ENCODE assay signal across 8 mouse cellular contexts in genomic region chr1:136017907-136018313, GRCm38 (mm10). TPM values are rescaled to one million over a fixed set of nuclear protein-coding genes. Genes with fewer than 3 reads are reported as not detected.
A peak's percentile ranks its signal among the peaks of the same experiment; 100 is the strongest.
DNase-seq lines count a peak whose midpoint lies in the region; ATAC-seq and TF ChIP-seq lines count a peak whose summit lies in the region.

No protein-coding gene starts in this region.

- peak overlapping the region; percentile 28 for H3K27ac ChIP-seq in bone marrow, adult 2 months (ENCODE audit: control insufficient read depth, insufficient read depth, low read depth, low read length, poor library complexity)
- peak overlapping the region; percentile 82 for H3K27ac ChIP-seq in embryonic facial prominence, embryonic 15.5 days (replicated peaks)
- H3K27ac ChIP-seq in limb, embryonic 14.5 days (replicated peaks; ENCODE audit: low read depth, low read length): peak overlapping the region; percentile 83
- H3K27ac ChIP-seq in midbrain, postnatal 0 days (ENCODE audit: low read depth, low read length): peak overlapping the region; percentile 82

- H3K36me3 ChIP-seq in embryonic facial prominence, embryonic 15.5 days: peaks cover 21% of the 10 kb centered on the region
- H3K36me3 ChIP-seq in limb, embryonic 14.5 days (ENCODE audit: control insufficient read depth, insufficient read depth, low read length): peaks cover 29% of the 10 kb centered on the region
- peaks cover 4% of the 10 kb centered on the region; the same call in 1 of the 2 replicates for H3K36me3 ChIP-seq in midbrain, postnatal 0 days (ENCODE audit: insufficient read depth, low read length)

- H3K4me3 ChIP-seq in bone marrow, adult 2 months (replicated peaks; ENCODE audit: control insufficient read depth, low read depth, low read length): peak overlapping the region; percentile 80
- peak overlapping the region; percentile 83 for H3K4me3 ChIP-seq in embryonic facial prominence, embryonic 15.5 days (replicated peaks)
- peak overlapping the region; percentile 85 for H3K4me3 ChIP-seq in limb, embryonic 14.5 days (replicated peaks; ENCODE audit: low read length)
- peak overlapping the region; percentile 77 for H3K4me3 ChIP-seq in midbrain, postnatal 0 days (ENCODE audit: low read depth, low read length)

- peak; percentile 83 for DNase-seq in 416B (ENCODE audit: low read depth)
- peak; percentile 93 for DNase-seq in heart, adult 8-10 months (ENCODE audit: low spot score)
- peak; percentile 97 for DNase-seq in kidney, adult 9 months
- DNase-seq in limb, embryonic 14.5 days (ENCODE audit: low spot score): peak; percentile 96
- peak; percentile 98 for DNase-seq in midbrain, postnatal 0 days (ENCODE audit: low spot score)
- peak; percentile 73 to 82 for DNase-seq in spleen, postnatal 14 days (ENCODE audit: low spot score in 2 of 2)

- WGBS in bone marrow, adult 2 months: under 1% methylated on average over 22 of the region's 22 CpGs
- WGBS in embryonic facial prominence, embryonic 15.5 days: under 1% methylated on average over 22 of the region's 22 CpGs
- WGBS in limb, embryonic 14.5 days: 0% methylated on average over 15 of the region's 22 CpGs
- WGBS in midbrain, postnatal 0 days: under 1% methylated on average over 21 of the region's 22 CpGs

- peak overlapping the region; percentile 86 for H3K4me2 ChIP-seq in embryonic facial prominence, embryonic 15.5 days (replicated peaks)
- H3K4me2 ChIP-seq in limb, embryonic 14.5 days (replicated peaks; ENCODE audit: low read depth, low read length, severe bottlenecking): peak overlapping the region; percentile 87
- H3K4me2 ChIP-seq in midbrain, postnatal 0 days (ENCODE audit: low read depth, low read length, poor library complexity, severe bottlenecking): peak overlapping the region; percentile 98

- no peaks in the 10 kb centered on the region; the same call in 1 of the 2 replicates for H3K4me1 ChIP-seq in bone marrow, adult 2 months (ENCODE audit: control insufficient read depth, insufficient read depth, low read length)
- peaks cover 17% of the 10 kb centered on the region for H3K4me1 ChIP-seq in embryonic facial prominence, embryonic 15.5 days
- H3K4me1 ChIP-seq in limb, embryonic 14.5 days (ENCODE audit: control insufficient read depth, insufficient read depth, low read length): peaks cover 11% of the 10 kb centered on the region
- H3K4me1 ChIP-seq in midbrain, postnatal 0 days (ENCODE audit: insufficient read depth, low read length): peaks cover 8% of the 10 kb centered on the region; the same call in 1 of the 2 replicates

- no peaks in the 10 kb centered on the region for H3K9me3 ChIP-seq in embryonic facial prominence, embryonic 15.5 days (replicated peaks)
- H3K9me3 ChIP-seq in limb, embryonic 14.5 days (ENCODE audit: control insufficient read depth, low read length): no peaks in the 10 kb centered on the region
- no peaks in the 10 kb centered on the region for H3K9me3 ChIP-seq in midbrain, postnatal 0 days (ENCODE audit: low read length)

- ATAC-seq in embryonic facial prominence, embryonic 15.5 days (ENCODE audit: insufficient number of reproducible peaks, low FRiP score, low TSS enrichment, low read depth): peak; percentile 99
- ATAC-seq in limb, embryonic 14.5 days (ENCODE audit: low FRiP score, low read depth): peak; percentile 99
- peak; percentile 99 for ATAC-seq in midbrain, postnatal 0 days (ENCODE audit: low FRiP score)

- no peaks in the 10 kb centered on the region for H3K27me3 ChIP-seq in embryonic facial prominence, embryonic 15.5 days
- no peaks in the 10 kb centered on the region for H3K27me3 ChIP-seq in limb, embryonic 14.5 days (ENCODE audit: control insufficient read depth, insufficient read depth, low read length)
- no peaks in the 10 kb centered on the region for H3K27me3 ChIP-seq in midbrain, postnatal 0 days (ENCODE audit: insufficient read depth, low read length)

- peak overlapping the region; percentile 68 for H3K9ac ChIP-seq in embryonic facial prominence, embryonic 15.5 days
- peak overlapping the region; percentile 85 for H3K9ac ChIP-seq in limb, embryonic 14.5 days (ENCODE audit: low read depth, low read length, severe bottlenecking)
- H3K9ac ChIP-seq in midbrain, postnatal 0 days (replicated peaks; ENCODE audit: low read length, poor library complexity, severe bottlenecking): peak overlapping the region; percentile 81

- peak; percentile 44; the same call in 1 of the 2 replicates for TF ChIP-seq POLR2A in bone marrow, adult 2 months (IDR thresholded peaks at IDR 0.05; ENCODE audit: borderline replicate concordance, control insufficient read depth, low read depth, low read length)
- 0 out of 2 replicates have a peak, but pooled peaks have one; percentile 48 for TF ChIP-seq POLR2A in limb, embryonic 14.5 days (IDR thresholded peaks at IDR 0.05; ENCODE audit: borderline replicate concordance, extremely low read depth, insufficient read depth, insufficient read length)

- TF ChIP-seq CTCF in bone marrow, adult 2 months (IDR thresholded peaks at IDR 0.05; ENCODE audit: control insufficient read depth, insufficient read depth, low read length): no peak
- no peak for TF ChIP-seq CTCF in midbrain, postnatal 0 days (IDR thresholded peaks at IDR 0.05)

RNA-seq across cellular contexts. Expression of gene Tmem9, which starts 10.0 kb away (rescaled TPM):
- 24.6 and 28.6 TPM in 2 replicates for polyA plus RNA-seq in bone marrow, adult 2 months (2011; ENCODE audit: insufficient read depth, insufficient read length, low replicate concordance, missing spikeins)
- polyA plus RNA-seq in embryonic facial prominence, embryonic 15.5 days (2015; fragmentation: Nextera tagmentation; extraction: Ambion mirVana): 172 and 176 TPM in 2 replicates
- 10 to 100 TPM; 12.6 to 21.0 (median 17.3) TPM for total RNA-seq in heart, adult 8-10 months (2022)
- 162 and 190 TPM in 2 replicates for polyA plus RNA-seq in limb, embryonic 14.5 days (2012; rRNA removed)
- polyA plus RNA-seq in limb, embryonic 14.5 days (2014; fragmentation: Nextera tagmentation; extraction: Ambion mirVana): 98.6 and 111 TPM in 2 replicates
- 110 and 119 TPM in 2 replicates for total RNA-seq in midbrain, postnatal 0 days (2014; rRNA removed)
- polyA plus RNA-seq in midbrain, postnatal 0 days (2015; fragmentation: Nextera tagmentation; extraction: Ambion mirVana): 172 and 188 TPM in 2 replicates

RNA-seq across cellular contexts. Expression of gene Igfn1, which starts 11.8 kb away (rescaled TPM):
- not detected in 2 replicates for polyA plus RNA-seq in bone marrow, adult 2 months (2011; ENCODE audit: insufficient read depth, insufficient read length, low replicate concordance, missing spikeins)
- polyA plus RNA-seq in embryonic facial prominence, embryonic 15.5 days (2015; fragmentation: Nextera tagmentation; extraction: Ambion mirVana): 0.09 and 0.12 TPM in 2 replicates
- under 1 TPM; 0.05 to 0.16 (median 0.10) TPM for total RNA-seq in heart, adult 8-10 months (2022)
- 0.69 and 0.74 TPM in 2 replicates for polyA plus RNA-seq in limb, embryonic 14.5 days (2012; rRNA removed)
- polyA plus RNA-seq in limb, embryonic 14.5 days (2014; fragmentation: Nextera tagmentation; extraction: Ambion mirVana): 0.14 and 0.28 TPM in 2 replicates
- 0.22 TPM in 1 of 2 replicates, not detected in the other for total RNA-seq in midbrain, postnatal 0 days (2014; rRNA removed)
- polyA plus RNA-seq in midbrain, postnatal 0 days (2015; fragmentation: Nextera tagmentation; extraction: Ambion mirVana): not detected in 2 replicates

RNA-seq across cellular contexts. Expression of gene Ascl5, which starts 32.7 kb away (rescaled TPM):
- polyA plus RNA-seq in bone marrow, adult 2 months (2011; ENCODE audit: insufficient read depth, insufficient read length, low replicate concordance, missing spikeins): not detected in 2 replicates
- 1.3 and 3.0 TPM in 2 replicates for polyA plus RNA-seq in embryonic facial prominence, embryonic 15.5 days (2015; fragmentation: Nextera tagmentation; extraction: Ambion mirVana)
- total RNA-seq in heart, adult 8-10 months (2022): not detected
- 0.18 and 0.36 TPM in 2 replicates for polyA plus RNA-seq in limb, embryonic 14.5 days (2012; rRNA removed)
- polyA plus RNA-seq in limb, embryonic 14.5 days (2014; fragmentation: Nextera tagmentation; extraction: Ambion mirVana): not detected in 2 replicates
- total RNA-seq in midbrain, postnatal 0 days (2014; rRNA removed): 3.0 TPM in 1 of 2 replicates, not detected in the other
- 0.30 TPM in 1 of 2 replicates, not detected in the other for polyA plus RNA-seq in midbrain, postnatal 0 days (2015; fragmentation: Nextera tagmentation; extraction: Ambion mirVana)

RNA-seq across cellular contexts. Expression of gene Cacna1s, which starts 34.6 kb away (rescaled TPM):
- polyA plus RNA-seq in bone marrow, adult 2 months (2011; ENCODE audit: insufficient read depth, insufficient read length, low replicate concordance, missing spikeins): 0.45 and 0.70 TPM in 2 replicates
- polyA plus RNA-seq in embryonic facial prominence, embryonic 15.5 days (2015; fragmentation: Nextera tagmentation; extraction: Ambion mirVana): 5.2 and 7.8 TPM in 2 replicates
- 10 to 100 TPM; 15.3 to 19.4 (median 18.4) TPM for total RNA-seq in heart, adult 8-10 months (2022)
- 16.6 and 22.4 TPM in 2 replicates for polyA plus RNA-seq in limb, embryonic 14.5 days (2012; rRNA removed)
- 4.3 and 6.9 TPM in 2 replicates for polyA plus RNA-seq in limb, embryonic 14.5 days (2014; fragmentation: Nextera tagmentation; extraction: Ambion mirVana)
- 0.42 and 0.71 TPM in 2 replicates for total RNA-seq in midbrain, postnatal 0 days (2014; rRNA removed)
- 0.57 and 0.59 TPM in 2 replicates for polyA plus RNA-seq in midbrain, postnatal 0 days (2015; fragmentation: Nextera tagmentation; extraction: Ambion mirVana)

Comparison
In these comparisons a context has a peak if more than half of its experiments do, and no peak if none do; other contexts are left out.
1. Peak in every context shown above with its lines: DNase-seq, ATAC-seq, H3K4me3 ChIP-seq and H3K27ac ChIP-seq.
2. H3K27ac ChIP-seq: peak in every context shown above with its lines; median percentile 83 in limb, embryonic 14.5 days; 82 in embryonic facial prominence, embryonic 15.5 days; 82 in midbrain, postnatal 0 days; 28 in bone marrow, adult 2 months.